Mouse (Mus musculus): ENCODE measurements around the gene Scap.

DNA sequence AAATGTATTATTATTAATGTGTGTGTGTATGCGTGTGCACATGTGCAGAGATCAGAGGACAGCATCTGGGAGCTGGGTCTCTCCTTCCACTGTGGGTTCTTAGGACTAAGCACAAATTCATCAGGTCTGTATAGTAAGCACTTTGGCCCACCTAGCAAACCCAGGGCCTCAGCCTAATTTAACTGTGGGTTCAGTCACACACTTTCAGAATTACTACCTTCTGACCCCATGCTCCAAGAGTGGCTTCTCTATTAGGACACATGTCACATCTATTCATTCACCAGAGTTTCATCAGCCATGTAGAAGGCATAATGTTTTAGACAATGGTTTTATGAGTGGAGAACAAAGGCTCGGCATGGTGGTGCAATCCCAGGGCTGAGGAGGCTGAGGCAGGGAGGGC is 100.0 kb downstream of the Scap start:
- TF ChIP-seq POLR2A (IDR thresholded peaks at IDR 0.05; ENCODE audit: insufficient read depth, low read length), result no peak
- no peak for TF ChIP-seq CTCF (IDR thresholded peaks at IDR 0.05; ENCODE audit: low read depth, low read length)
